Mouse (Mus musculus): Measurements from ENCODE around the gene Six2. TPM values are rescaled to one million over a fixed set of nuclear protein-coding genes. Genes with fewer than 3 reads are reported as not detected.

The Six2 gene
- polyA plus RNA-seq (2012; rRNA removed) = 0.68 and 0.69 TPM in 2 replicates

- DNase-seq (ENCODE audit: extremely low spot score in 1 of 2, low spot score in 1 of 2) = no peak
These were observed at the start of gene Six2 for GRCm38 (mm10) chr17:85688236-85688910. Gene Six2 (minus strand): TSS chr17:85688274.

- DNase-seq (ENCODE audit: extremely low spot score in 1 of 2, low spot score in 1 of 2) = no peak
These were observed 49.2 kb upstream of the Six2 start for GRCm38 (mm10) chr17:85737090-85737780.

- no peak for DNase-seq (ENCODE audit: extremely low spot score in 1 of 2, low spot score in 1 of 2)
These were observed 43.3 kb upstream of the Six2 start for GRCm38 (mm10) chr17:85731329-85731728.

- DNase-seq (ENCODE audit: extremely low spot score in 1 of 2, low spot score in 1 of 2) = no peak
These were observed 42.3 kb upstream of the Six2 start for GRCm38 (mm10) chr17:85730231-85731015.

- DNase-seq (ENCODE audit: extremely low spot score in 1 of 2, low spot score in 1 of 2) = peak in 1 of 2 experiments; percentile 1
These were observed 40.1 kb upstream of the Six2 start for GRCm38 (mm10) chr17:85728071-85728718.

- DNase-seq (ENCODE audit: extremely low spot score in 1 of 2, low spot score in 1 of 2) = no peak
These were observed 37.9 kb upstream of the Six2 start for GRCm38 (mm10) chr17:85725988-85726387.

- DNase-seq (ENCODE audit: extremely low spot score in 1 of 2, low spot score in 1 of 2) = no peak
These were observed 35.1 kb upstream of the Six2 start for GRCm38 (mm10) chr17:85723166-85723565.

GRCm38 (mm10) chr17:85717266-85717665 is 29.2 kb upstream of the Six2 start:
- DNase-seq (ENCODE audit: extremely low spot score in 1 of 2, low spot score in 1 of 2) = no peak

- DNase-seq (ENCODE audit: extremely low spot score in 1 of 2, low spot score in 1 of 2) = no peak
These were observed 27.7 kb upstream of the Six2 start for GRCm38 (mm10) chr17:85715784-85716183.

GRCm38 (mm10) chr17:85714370-85714769 is 26.3 kb upstream of the Six2 start:
- no peak for DNase-seq (ENCODE audit: extremely low spot score in 1 of 2, low spot score in 1 of 2)

- no peak for DNase-seq (ENCODE audit: extremely low spot score in 1 of 2, low spot score in 1 of 2)
These were observed 24.8 kb upstream of the Six2 start for GRCm38 (mm10) chr17:85712874-85713273.

- DNase-seq (ENCODE audit: extremely low spot score in 1 of 2, low spot score in 1 of 2) = no peak
These were observed 16.5 kb upstream of the Six2 start for GRCm38 (mm10) chr17:85704369-85705260.

- peak in 1 of 2 experiments; percentile 40 for DNase-seq (ENCODE audit: extremely low spot score in 1 of 2, low spot score in 1 of 2)
These were observed 12.0 kb upstream of the Six2 start for GRCm38 (mm10) chr17:85700028-85700427.

GRCm38 (mm10) chr17:85698643-85699042 is 10.6 kb upstream of the Six2 start:
- DNase-seq (ENCODE audit: extremely low spot score in 1 of 2, low spot score in 1 of 2) = no peak

- DNase-seq (ENCODE audit: extremely low spot score in 1 of 2, low spot score in 1 of 2) = no peak
These were observed 9.9 kb upstream of the Six2 start for GRCm38 (mm10) chr17:85697976-85698375.

- DNase-seq (ENCODE audit: extremely low spot score in 1 of 2, low spot score in 1 of 2) = no peak
These were observed 6.4 kb upstream of the Six2 start for GRCm38 (mm10) chr17:85694499-85694898.

- DNase-seq (ENCODE audit: extremely low spot score in 1 of 2, low spot score in 1 of 2) = no peak
These were observed 5.0 kb upstream of the Six2 start for GRCm38 (mm10) chr17:85693101-85693500.

- DNase-seq (ENCODE audit: extremely low spot score in 1 of 2, low spot score in 1 of 2) = no peak
These were observed 4.5 kb upstream of the Six2 start for GRCm38 (mm10) chr17:85692594-85692993.

- DNase-seq (ENCODE audit: extremely low spot score in 1 of 2, low spot score in 1 of 2) = no peak
These were observed 3.8 kb upstream of the Six2 start for GRCm38 (mm10) chr17:85691701-85692536.
